Mouse (Mus musculus) kidney, adult 8-10 months (tissue): ENCODE data around the gene Atp6v1e2.

Experiments used
- DNase-seq, 2 experiments: peaks; one replicate each; pipeline ENCODE4 v3.0.0; 2022

Atp6v1e2 gene

DNA sequence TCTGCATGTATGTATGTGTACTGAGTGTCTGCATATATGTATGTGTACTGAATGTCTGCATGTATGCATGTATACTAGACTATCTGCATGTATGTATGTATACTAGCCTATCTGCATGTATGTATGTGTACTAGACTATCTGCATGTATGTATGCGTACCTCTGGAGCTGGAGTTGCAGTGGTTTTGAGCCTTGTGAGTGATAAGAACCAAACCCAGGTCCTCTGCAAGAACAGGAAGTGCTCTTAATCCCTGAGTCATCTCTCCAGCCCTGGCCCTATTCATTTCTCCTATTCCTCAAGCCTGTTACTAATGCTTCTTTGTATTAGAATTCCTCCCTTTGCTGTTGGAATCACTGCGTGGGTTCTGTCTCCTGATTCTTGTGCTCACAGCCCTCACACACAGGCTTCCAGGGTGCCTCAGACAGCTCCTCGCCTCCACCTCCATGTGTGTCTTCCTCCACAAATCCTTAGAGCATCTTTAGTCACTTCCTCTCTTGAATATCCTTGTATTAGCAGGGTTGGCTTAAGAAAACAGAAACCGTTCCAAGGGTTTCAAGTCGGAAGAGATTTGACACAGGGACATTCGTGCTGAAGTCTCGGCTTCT is 34.6 kb downstream of the Atp6v1e2 start:
- DNase-seq: no peak

GRCm38 (mm10) chr17:86911261-86911660 is 36.4 kb downstream of the Atp6v1e2 start:
- no peak for DNase-seq

GRCm38 (mm10) chr17:86909733-86910495 is 37.8 kb downstream of the Atp6v1e2 start:
- peak in 1 of 2 experiments; percentile 25 for DNase-seq

GRCm38 (mm10) chr17:86908316-86908715 is 39.4 kb downstream of the Atp6v1e2 start:
- DNase-seq: no peak

DNA sequence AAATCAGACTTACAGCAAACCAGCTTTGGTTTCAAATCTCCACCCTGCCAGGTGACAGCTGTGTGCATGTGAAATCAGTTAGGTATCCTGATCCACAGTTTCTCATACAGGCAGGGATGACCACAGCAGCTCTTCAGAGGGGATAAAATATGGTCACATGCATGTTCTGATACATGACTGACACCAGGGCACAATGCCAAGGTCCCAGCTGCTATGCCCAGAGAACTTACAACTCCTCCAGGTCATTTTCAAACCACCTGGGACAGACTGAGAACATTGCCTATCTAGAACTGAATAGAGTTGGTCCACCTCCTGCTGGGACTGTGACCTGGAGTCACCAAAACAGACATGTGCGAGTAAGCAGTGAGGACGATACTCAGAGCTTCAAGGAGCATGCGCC is 40.6 kb downstream of the Atp6v1e2 start:
- no peak for DNase-seq

GRCm38 (mm10) chr17:86906601-86907000 is 41.1 kb downstream of the Atp6v1e2 start:
- DNase-seq: no peak

GRCm38 (mm10) chr17:86906136-86906461 is 41.6 kb downstream of the Atp6v1e2 start:
- peak; percentile 65 to 87 for DNase-seq

- peak in 1 of 2 experiments; percentile 21 for DNase-seq
Observed at GRCm38 (mm10) chr17:86905297-86906135, 42.2 kb downstream of the Atp6v1e2 start.

- no peak for DNase-seq
Observed at GRCm38 (mm10) chr17:86904206-86904605, 43.5 kb downstream of the Atp6v1e2 start.

GRCm38 (mm10) chr17:86903596-86903995 is 44.1 kb downstream of the Atp6v1e2 start:
- no peak for DNase-seq

GRCm38 (mm10) chr17:86902399-86903067 is 45.2 kb downstream of the Atp6v1e2 start:
- no peak for DNase-seq

GRCm38 (mm10) chr17:86900564-86900963 is 47.1 kb downstream of the Atp6v1e2 start:
- DNase-seq: no peak

DNA sequence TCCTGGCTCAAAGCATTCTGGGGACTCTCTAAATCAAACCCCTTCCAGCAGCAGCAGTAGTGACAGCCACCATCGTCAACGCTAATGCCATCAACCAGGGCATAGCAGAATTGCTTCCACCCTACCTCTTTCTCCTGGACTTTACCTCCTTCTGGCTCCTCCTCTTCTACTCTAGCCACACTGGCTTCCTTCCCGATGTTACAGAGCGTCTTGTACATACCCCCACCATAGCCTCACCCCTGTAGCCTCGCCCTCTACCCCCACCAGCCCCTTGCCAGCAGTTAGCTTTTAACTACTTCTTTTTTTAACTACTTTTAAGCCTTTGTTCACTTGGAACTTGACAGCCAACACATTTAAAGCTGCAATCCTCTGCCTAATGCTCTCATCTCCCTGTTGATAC is 47.9 kb downstream of the Atp6v1e2 start:
- DNase-seq: peak; percentile 34 to 49

DNA sequence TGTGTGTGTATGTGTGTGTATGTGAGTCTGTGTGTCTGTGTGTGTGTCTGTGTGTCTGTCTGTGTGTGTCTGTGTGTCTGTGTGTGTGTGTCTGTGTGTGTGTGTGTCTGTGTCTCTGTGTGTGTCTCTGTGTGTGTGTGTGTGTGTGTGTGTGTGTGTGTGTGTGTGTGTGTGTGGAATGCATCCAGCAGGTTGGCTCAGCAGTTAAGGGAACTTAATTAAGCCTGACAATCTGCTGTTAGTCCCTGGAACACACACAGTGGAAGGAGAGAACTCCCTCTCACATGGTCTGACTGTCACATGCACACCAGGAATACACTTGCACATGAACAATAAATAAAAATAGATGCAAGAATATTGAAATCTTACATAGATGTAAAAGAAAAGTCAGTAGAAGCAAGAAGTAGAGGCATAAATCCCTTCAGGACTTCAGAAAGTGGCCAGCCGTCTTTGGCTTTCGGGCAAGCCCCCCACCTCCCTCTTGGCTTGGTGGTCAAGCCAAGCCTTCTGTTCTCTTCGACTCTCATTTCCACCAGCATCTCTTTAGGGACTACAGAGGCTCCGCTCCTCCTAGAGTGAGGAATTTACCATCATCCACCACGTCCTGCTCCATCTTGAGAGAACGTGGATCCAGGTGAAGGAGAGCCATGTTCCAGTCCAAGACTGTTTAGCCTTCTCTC is 50.1 kb downstream of the Atp6v1e2 start:
- no peak for DNase-seq

DNA sequence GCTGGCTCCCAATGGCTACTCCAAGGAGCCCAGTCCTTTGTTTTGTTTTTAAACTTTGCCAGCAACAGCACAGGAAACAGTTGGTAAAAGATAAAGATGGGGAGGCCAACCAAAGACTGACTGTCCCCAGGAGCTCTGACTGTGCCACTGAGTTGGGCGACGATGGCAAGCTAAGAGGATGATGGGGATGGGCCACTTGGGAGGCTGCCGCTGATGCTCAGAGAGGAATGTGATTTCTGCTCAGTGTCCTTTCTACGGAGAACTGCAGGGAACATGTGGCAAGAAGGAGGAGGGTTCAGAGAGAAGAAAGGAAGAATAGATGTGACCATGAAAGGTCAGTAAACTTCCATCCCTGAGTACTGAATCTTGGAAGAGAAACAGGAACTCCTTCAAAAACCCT is 52.5 kb downstream of the Atp6v1e2 start:
- DNase-seq: no peak
